Mouse (Mus musculus): ENCODE results near the gene Vwde. TPM values are rescaled to one million over a fixed set of nuclear protein-coding genes. Genes with fewer than 3 reads are reported as not detected.
A peak's percentile ranks its signal among the peaks of the same experiment; 100 is the strongest.

The Vwde gene
- polyA plus RNA-seq, 1 experiment from 2014 or later: not detected

DNA sequence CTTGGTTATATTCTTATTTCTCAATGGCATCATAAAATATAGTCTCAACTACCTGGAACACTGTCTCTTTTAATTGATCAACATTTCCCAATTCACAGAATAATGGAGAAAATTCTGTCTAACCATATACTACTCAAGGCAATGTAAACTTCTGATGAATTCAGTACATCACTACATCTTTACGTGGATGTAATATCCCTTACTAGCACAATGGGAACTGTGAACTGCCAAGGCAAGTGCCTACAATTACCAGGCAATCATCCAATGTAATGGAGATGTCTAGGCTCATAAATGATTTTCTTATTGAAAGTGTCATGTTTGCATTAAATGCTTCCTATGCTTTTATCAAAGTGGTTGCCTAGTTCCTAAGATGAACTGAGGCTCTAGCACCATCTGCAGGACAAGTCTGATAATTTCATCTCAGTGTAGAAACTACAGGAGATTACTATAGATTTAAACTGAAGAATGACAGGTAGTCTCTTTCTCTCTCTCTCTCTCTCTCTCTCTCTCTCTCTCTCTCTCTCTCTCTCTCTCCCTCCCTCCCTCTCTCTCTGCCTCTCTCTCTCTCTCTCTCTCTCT, 72.6 kb downstream of the Vwde start:
- H3K36me3 ChIP-seq: no peaks in the 10 kb centered on the region
- no peaks in the 10 kb centered on the region for H3K4me1 ChIP-seq
- H3K4me2 ChIP-seq (replicated peaks): no peak overlapping the region
- no peak overlapping the region for H3K4me3 ChIP-seq
- H3K27me3 ChIP-seq: no peaks in the 10 kb centered on the region
- H3K27ac ChIP-seq: no peak overlapping the region
- no peak overlapping the region for H3K9ac ChIP-seq
- H3K9me3 ChIP-seq (replicated peaks): peaks cover 7% of the 10 kb centered on the region
- WGBS: 74% methylated on average over 1 of the region's 1 CpGs
- ATAC-seq (ENCODE audit: low FRiP score): peak; percentile 46

- H3K27ac ChIP-seq: no peak overlapping the region
- ATAC-seq (ENCODE audit: low FRiP score): no peak
- H3K4me2 ChIP-seq (replicated peaks): no peak overlapping the region
- no peaks in the 10 kb centered on the region for H3K4me1 ChIP-seq
- no peaks in the 10 kb centered on the region for H3K27me3 ChIP-seq
- 98% methylated on average over 1 of the region's 1 CpGs for WGBS
- no peaks in the 10 kb centered on the region for H3K36me3 ChIP-seq
- H3K9ac ChIP-seq: no peak overlapping the region
- no peaks in the 10 kb centered on the region for H3K9me3 ChIP-seq (replicated peaks)
- no peak overlapping the region for H3K4me3 ChIP-seq
Observed at GRCm38 (mm10) chr6:13137255-13137654, 87.5 kb downstream of the Vwde start.

DNA sequence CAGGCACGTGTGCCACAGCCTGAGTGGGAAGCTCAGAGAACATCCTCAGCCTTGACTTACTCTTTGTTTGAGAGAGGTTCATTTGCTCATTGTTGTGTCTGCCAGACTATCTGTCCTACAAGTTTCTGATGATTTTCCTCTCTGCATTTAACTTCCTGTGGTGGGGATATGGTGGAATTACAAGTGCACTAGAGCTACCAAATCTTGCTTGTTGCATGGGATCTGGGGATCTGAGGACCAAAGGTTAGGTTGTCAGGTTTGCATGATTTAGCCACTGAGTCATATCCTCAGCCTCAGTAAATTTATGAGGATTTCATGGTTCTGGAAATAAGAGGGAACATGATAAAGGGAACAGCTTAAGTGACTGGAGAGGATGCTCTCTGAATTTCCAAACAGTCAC, 116.1 kb downstream of the Vwde start:
- H3K9ac ChIP-seq: no peak overlapping the region
- H3K4me1 ChIP-seq: no peaks in the 10 kb centered on the region
- H3K27ac ChIP-seq: no peak overlapping the region
- H3K4me2 ChIP-seq (replicated peaks): no peak overlapping the region
- no peak overlapping the region for H3K4me3 ChIP-seq
- no peaks in the 10 kb centered on the region for H3K36me3 ChIP-seq
- no peaks in the 10 kb centered on the region for H3K27me3 ChIP-seq
- ATAC-seq (ENCODE audit: low FRiP score): no peak
- no peaks in the 10 kb centered on the region for H3K9me3 ChIP-seq (replicated peaks)
- WGBS: 86% methylated on average over 1 of the region's 1 CpGs

Other genes with a start within 250 kb of the Vwde start
- 41.1 and 41.3 TPM in 2 replicates for gene Tmem106b, start 155.2 kb downstream of the Vwde start, polyA plus RNA-seq (2016; fragmentation: Nextera tagmentation; extraction: Ambion mirVana)

All from hindbrain, embryonic 12.5 days (tissue).